Mouse (Mus musculus) cerebellum, adult 18-20 months (tissue): ENCODE results near the gene Zfp317.
"Not testable (repeated sequence)": the region's sequence is repeated elsewhere in the genome, so short reads cannot be mapped to it uniquely, and the experiment has no call there.

Experiments
- DNase-seq, 2 experiments: peaks; one replicate each; pipeline ENCODE4 v3.0.0; 2021

Gene Zfp317

GRCm38 (mm10) chr9:19621843-19622822 lies at the start of gene Zfp317:
Gene Zfp317, plus strand, starts transcription at chr9:19622102.
- DNase-seq, result peak; percentile 83 to 92

- no peak for DNase-seq
Observed at GRCm38 (mm10) chr9:19582317-19582716, 39.6 kb upstream of the Zfp317 start, which contains the start of gene Olfr855. Gene Olfr855, plus strand, starts transcription at chr9:19582617.

- DNase-seq, result no peak
Observed at GRCm38 (mm10) chr9:19621297-19621696, 605 bp upstream of the Zfp317 start.

GRCm38 (mm10) chr9:19629574-19629973 lies 7.7 kb downstream of the Zfp317 start:
- DNase-seq, result no peak

- no peak for DNase-seq
Observed at GRCm38 (mm10) chr9:19645193-19645592, 23.3 kb downstream of the Zfp317 start.

- DNase-seq, result no peak
Observed at GRCm38 (mm10) chr9:19690281-19690680, 68.4 kb downstream of the Zfp317 start.

- no peak for DNase-seq
Observed at GRCm38 (mm10) chr9:19691426-19691825, 69.5 kb downstream of the Zfp317 start.

GRCm38 (mm10) chr9:19692430-19692829 lies 70.5 kb downstream of the Zfp317 start:
- no peak for DNase-seq

GRCm38 (mm10) chr9:19694285-19694684 lies 72.4 kb downstream of the Zfp317 start:
- not testable (repeated sequence) for DNase-seq

GRCm38 (mm10) chr9:19694898-19695379 lies 73.0 kb downstream of the Zfp317 start:
- DNase-seq, result not testable (repeated sequence)
